Mouse (Mus musculus) lung, adult 10 weeks (tissue): Measurements from ENCODE around the gene Tial1. TPM values are rescaled to one million over a fixed set of nuclear protein-coding genes. Genes with fewer than 3 reads are reported as not detected.

Experiments used
- polyA plus RNA-seq: library from polyadenylated mRNA; stranded (reverse); fragments of 350-450 nt; fragmentation: Illumina TruSeq; extraction: RNeasy Lipid Tissue Mini Kit (QIAGEN cat#74804); gene quantifications from one replicate; pipeline ENCODE4 v1.2.3, GENCODE M21; 2014; ENCODE audit warnings: low read depth, low replicate concordance; ENCODE audit not compliant: insufficient read depth

Tial1 gene
- polyA plus RNA-seq = 40.1 TPM

DNA sequence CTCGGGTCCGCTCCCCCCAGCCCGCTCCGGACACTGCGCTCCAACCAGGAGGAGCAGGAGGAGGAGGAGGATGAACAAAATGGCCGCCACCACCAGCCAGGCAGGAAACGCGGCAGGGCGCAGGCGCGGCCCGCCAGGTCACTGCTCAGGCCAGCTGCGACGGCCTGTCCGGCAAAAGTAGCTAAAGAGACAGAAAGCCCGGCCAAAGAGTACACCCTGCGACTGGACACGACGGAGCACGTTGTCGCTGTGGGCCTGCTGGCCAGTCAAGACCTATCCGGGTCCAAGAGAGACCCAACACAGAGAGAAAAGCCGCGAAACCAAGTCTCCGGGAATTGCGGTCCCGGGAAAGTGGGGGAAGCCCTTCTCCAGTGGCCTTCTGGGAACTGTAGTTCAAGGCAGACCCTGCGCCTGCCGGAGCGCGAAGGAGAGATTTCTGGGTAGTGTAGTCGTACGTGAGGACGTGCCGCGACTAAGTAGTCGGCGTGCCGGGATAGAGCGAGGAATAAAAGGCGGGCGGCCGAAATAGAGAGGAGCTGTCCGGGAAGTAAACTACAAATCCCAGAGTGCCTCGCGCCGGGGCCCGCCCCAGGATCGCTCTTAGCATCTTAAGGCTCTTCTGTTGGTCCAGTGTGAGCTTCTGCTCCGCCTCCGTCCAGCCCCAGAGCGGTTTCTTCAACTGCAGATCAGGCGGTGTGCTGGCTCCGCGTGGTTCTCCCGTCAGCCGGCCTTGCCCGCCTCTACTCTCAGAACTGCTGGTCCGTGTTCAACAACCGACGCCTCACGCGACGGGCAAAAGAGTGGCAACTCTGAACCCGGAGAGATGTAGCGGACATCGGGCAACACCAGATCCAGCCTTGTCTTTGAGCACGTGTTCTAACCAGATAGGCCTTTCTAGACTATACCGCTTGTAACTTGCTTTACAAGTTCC, at the start of gene Tial1:
Gene Tial1, minus strand, starts transcription at position 433 of the 931 bp plus-strand sequence.

GRCm38 (mm10) chr7:128417930-128418779, 43.4 kb downstream of the Tial1 start, which contains the start of gene Rgs10:
Rgs10 (minus strand) TSS chr7:128418758.

Other genes starting within 250 kb of the Tial1 start
- gene Armc5, start 224.4 kb downstream of the Tial1 start, polyA plus RNA-seq = 10.1 TPM
- 2.4 TPM for gene 9130023H24Rik, start 223.7 kb downstream of the Tial1 start, polyA plus RNA-seq
- gene Tgfb1i1, start 214.9 kb downstream of the Tial1 start, polyA plus RNA-seq = 45.0 TPM
- gene Slc5a2, start 196.1 kb downstream of the Tial1 start, polyA plus RNA-seq = not detected
- 9.6 TPM for gene BC017158, start 163.5 kb downstream of the Tial1 start, polyA plus RNA-seq
- 46.1 TPM for gene Rgs10, start 43.0 kb downstream of the Tial1 start, polyA plus RNA-seq
- gene Bag3, start 61.9 kb upstream of the Tial1 start, polyA plus RNA-seq = 29.5 TPM
- 5.4 TPM for gene Inpp5f, start 149.6 kb upstream of the Tial1 start, polyA plus RNA-seq